In genomic region chr6:135150311-135150710, GRCm38 (mm10) we compare ENCODE assay signal across 9 mouse cellular contexts. TPM values are rescaled to one million over a fixed set of nuclear protein-coding genes. Genes with fewer than 3 reads are reported as not detected.
DNase-seq lines count a peak whose midpoint lies in the region; ATAC-seq lines count a peak whose summit lies in the region.
"Had no signal": no experiment of that assay in that cellular context is flagged by ENCODE, and none has a peak within 500 bp of the region (broad histone marks: within the 10 kb centered on the region; RNA-seq: fewer than 3 reads in every experiment).

No protein-coding gene starts in this region.

- no peak overlapping the region for H3K4me2 ChIP-seq in intestine, embryonic 14.5 days (ENCODE audit: low read length)
- H3K4me2 ChIP-seq in intestine, embryonic 15.5 days (replicated peaks): no peak overlapping the region
- no peak overlapping the region for H3K4me2 ChIP-seq in stomach, embryonic 14.5 days (replicated peaks; ENCODE audit: low read depth, low read length)
- H3K4me2 ChIP-seq: limb, embryonic 13.5 days had no signal

- H3K4me1 ChIP-seq in intestine, embryonic 14.5 days (replicated peaks; ENCODE audit: control insufficient read depth, insufficient read depth, low read length): no peaks in the 10 kb centered on the region
- no peaks in the 10 kb centered on the region for H3K4me1 ChIP-seq in intestine, embryonic 15.5 days (replicated peaks)
- H3K4me1 ChIP-seq in stomach, embryonic 14.5 days (ENCODE audit: control insufficient read depth, insufficient read depth, low read length): no peaks in the 10 kb centered on the region
- H3K4me1 ChIP-seq: limb, embryonic 13.5 days had no signal

- no peaks in the 10 kb centered on the region for H3K27me3 ChIP-seq in intestine, embryonic 14.5 days (replicated peaks; ENCODE audit: control insufficient read depth, insufficient read depth, low read length)
- no peaks in the 10 kb centered on the region for H3K27me3 ChIP-seq in intestine, embryonic 15.5 days (replicated peaks)
- no peaks in the 10 kb centered on the region for H3K27me3 ChIP-seq in stomach, embryonic 14.5 days (ENCODE audit: control insufficient read depth, insufficient read depth, low read length)

- no peaks in the 10 kb centered on the region for H3K36me3 ChIP-seq in intestine, embryonic 14.5 days (ENCODE audit: control insufficient read depth, insufficient read depth, low read length)
- H3K36me3 ChIP-seq in intestine, embryonic 15.5 days: 0 out of 2 replicates have a peak, but pooled peaks cover 3% of the 10 kb centered on the region
- no peaks in the 10 kb centered on the region; the same call in 1 of the 2 replicates for H3K36me3 ChIP-seq in stomach, embryonic 14.5 days (ENCODE audit: control insufficient read depth, insufficient read depth, low read length)

- no peak overlapping the region for H3K9ac ChIP-seq in intestine, embryonic 14.5 days (ENCODE audit: low read length)
- H3K9ac ChIP-seq in intestine, embryonic 15.5 days: no peak overlapping the region
- no peak overlapping the region for H3K9ac ChIP-seq in stomach, embryonic 14.5 days (replicated peaks; ENCODE audit: low read depth, low read length)
- H3K9ac ChIP-seq: limb, embryonic 13.5 days had no signal

- 32% methylated on average over 5 of the region's 5 CpGs for WGBS in intestine, embryonic 14.5 days
- 31% methylated on average over 5 of the region's 5 CpGs for WGBS in intestine, embryonic 15.5 days
- 41% methylated on average over 5 of the region's 5 CpGs for WGBS in stomach, embryonic 14.5 days

- H3K27ac ChIP-seq in intestine, embryonic 14.5 days (ENCODE audit: low read depth): no peak overlapping the region
- H3K27ac ChIP-seq in intestine, embryonic 15.5 days: no peak overlapping the region
- no peak overlapping the region for H3K27ac ChIP-seq in stomach, embryonic 14.5 days (ENCODE audit: low read length)
- H3K27ac ChIP-seq: limb, embryonic 13.5 days had no signal

- DNase-seq in intestine, embryonic 14.5 days (ENCODE audit: low spot score): peak; percentile 69
- DNase-seq in A20 (ENCODE audit: low read depth, low spot score) (peak; percentile 11), WW6 (ENCODE audit: low read depth, low spot score) (peak; percentile 56)
- peak; percentile 45 for DNase-seq in kidney, postnatal 10 days
- no peak for DNase-seq in layer of hippocampus, postnatal 36 days
- no peak for DNase-seq in cerebellum, adult 11 months

- H3K9me3 ChIP-seq in intestine, embryonic 14.5 days (ENCODE audit: control insufficient read depth, low read length): 0 out of 2 replicates have a peak, but pooled peaks cover 4% of the 10 kb centered on the region
- H3K9me3 ChIP-seq in intestine, embryonic 15.5 days: no peaks in the 10 kb centered on the region
- H3K9me3 ChIP-seq in stomach, embryonic 14.5 days (ENCODE audit: control insufficient read depth, low read depth, low read length): no peaks in the 10 kb centered on the region

- no peak for ATAC-seq in intestine, embryonic 14.5 days (replicated peaks; ENCODE audit: low FRiP score, low TSS enrichment, low read depth)
- no peak for ATAC-seq in intestine, embryonic 15.5 days
- 0 out of 2 replicates have a peak, but pooled peaks have one; percentile 7 for ATAC-seq in stomach, embryonic 14.5 days (ENCODE audit: insufficient number of reproducible peaks, insufficient read depth, low FRiP score, low read depth)

- no peak overlapping the region for H3K4me3 ChIP-seq in intestine, embryonic 14.5 days (ENCODE audit: low read depth, low read length)
- H3K4me3 ChIP-seq in intestine, embryonic 15.5 days (replicated peaks): no peak overlapping the region
- H3K4me3 ChIP-seq in stomach, embryonic 14.5 days (ENCODE audit: low read depth, low read length): no peak overlapping the region
- H3K4me3 ChIP-seq: limb, embryonic 13.5 days had no signal

RNA-seq across cellular contexts. Expression of gene Gprc5d, which starts 32.2 kb away (rescaled TPM):
- not detected in 2 replicates for polyA plus RNA-seq in intestine, embryonic 14.5 days (2014; fragmentation: Nextera tagmentation; extraction: Ambion mirVana)
- not detected in 2 replicates for polyA plus RNA-seq in intestine, embryonic 15.5 days (2015; fragmentation: Nextera tagmentation; extraction: Ambion mirVana)
- polyA plus RNA-seq in stomach, embryonic 14.5 days (2014; fragmentation: Nextera tagmentation; extraction: Ambion mirVana): not detected in 2 replicates
- not detected for total RNA-seq in layer of hippocampus, postnatal 36 days (2021)
- polyA plus RNA-seq: limb, embryonic 13.5 days had no signal

RNA-seq across cellular contexts. Expression of gene Fam234b, which starts 47.5 kb away (rescaled TPM):
- 40.8 and 42.4 TPM in 2 replicates for polyA plus RNA-seq in intestine, embryonic 14.5 days (2014; fragmentation: Nextera tagmentation; extraction: Ambion mirVana)
- 36.3 and 42.0 TPM in 2 replicates for polyA plus RNA-seq in intestine, embryonic 15.5 days (2015; fragmentation: Nextera tagmentation; extraction: Ambion mirVana)
- 26.2 and 28.8 TPM in 2 replicates for polyA plus RNA-seq in stomach, embryonic 14.5 days (2014; fragmentation: Nextera tagmentation; extraction: Ambion mirVana)
- 100 to 1,000 TPM; 157 to 166 TPM for total RNA-seq in layer of hippocampus, postnatal 36 days (2021)

RNA-seq across cellular contexts. Expression of gene Hebp1, which starts 47.5 kb away (rescaled TPM):
- 13.9 and 14.7 TPM in 2 replicates for polyA plus RNA-seq in intestine, embryonic 14.5 days (2014; fragmentation: Nextera tagmentation; extraction: Ambion mirVana)
- polyA plus RNA-seq in intestine, embryonic 15.5 days (2015; fragmentation: Nextera tagmentation; extraction: Ambion mirVana): 45.1 and 58.0 TPM in 2 replicates
- polyA plus RNA-seq in stomach, embryonic 14.5 days (2014; fragmentation: Nextera tagmentation; extraction: Ambion mirVana): 9.6 and 14.3 TPM in 2 replicates
- 10 to 100 TPM; 74.3 to 79.5 TPM for total RNA-seq in layer of hippocampus, postnatal 36 days (2021)

Comparison
In these comparisons a context has a peak if more than half of its experiments do, and no peak if none do; other contexts are left out.
1. DNase-seq: peak in intestine, embryonic 14.5 days (single experiment), A20 (single experiment), WW6 (single experiment) and kidney, postnatal 10 days (single experiment); none in layer of hippocampus, postnatal 36 days (0 of 2) and cerebellum, adult 11 months (single experiment).